8 mouse cellular contexts compared by ENCODE assay signal in the genomic region with DNA sequence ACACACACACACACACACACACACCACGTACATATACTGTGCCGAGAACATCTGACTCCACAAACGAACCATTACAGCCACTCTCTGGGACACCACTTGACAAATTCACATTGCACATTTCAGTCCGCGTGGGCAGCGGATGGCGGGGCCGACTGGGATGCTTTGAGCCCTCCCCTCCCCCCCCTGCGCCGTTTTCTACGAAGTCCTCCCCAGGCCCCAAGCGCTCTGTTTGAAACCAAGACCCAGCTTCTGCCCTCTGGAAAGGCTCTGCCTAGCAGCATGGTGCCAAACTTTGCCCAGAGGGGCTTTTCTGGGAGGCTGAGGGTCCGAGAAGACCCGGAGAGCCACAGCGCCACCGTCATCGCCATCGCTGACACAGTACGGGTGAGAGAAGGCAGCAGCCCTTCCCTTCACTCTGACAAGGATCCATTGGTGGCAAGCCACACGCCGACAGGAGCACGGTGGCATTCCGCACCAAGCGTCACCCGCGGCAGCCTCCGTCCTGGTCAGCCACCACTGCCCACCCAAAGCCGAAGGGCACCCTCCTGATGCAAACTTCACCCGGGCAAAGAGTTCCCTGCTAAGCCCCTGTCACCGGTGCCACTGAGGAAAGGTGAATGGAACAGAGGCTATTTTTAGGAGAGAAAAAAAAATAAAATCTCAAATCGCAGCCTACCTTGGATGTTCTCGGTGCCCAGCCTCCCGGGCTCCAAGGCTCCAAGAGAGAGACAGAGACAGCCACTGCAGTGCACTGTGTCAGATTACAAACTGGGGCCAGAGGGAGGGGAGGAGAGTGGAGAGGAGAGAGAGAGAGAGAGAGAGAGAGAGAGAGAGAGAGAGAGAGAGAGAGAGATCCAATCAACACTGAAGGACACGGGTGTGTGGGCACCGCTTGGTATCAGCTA. TPM values are rescaled to one million over a fixed set of nuclear protein-coding genes. Genes with fewer than 3 reads are reported as not detected.
DNase-seq lines count a peak whose midpoint lies in the region; ATAC-seq and TF ChIP-seq lines count a peak whose summit lies in the region.

No protein-coding gene starts in this region.

- 1% methylated on average over 35 of the region's 35 CpGs for WGBS in kidney, embryonic 15.5 days
- WGBS in embryonic facial prominence, embryonic 12.5 days: 1% methylated on average over 35 of the region's 35 CpGs
- under 1% methylated on average over 33 of the region's 35 CpGs for whole genome bisulfite sequencing in midbrain, postnatal 0 days

- H3K4me2 ChIP-seq in kidney, embryonic 15.5 days: peak overlapping the region; percentile 71
- H3K4me2 ChIP-seq in embryonic facial prominence, embryonic 12.5 days (replicated peaks): peak overlapping the region; percentile 78
- peak overlapping the region; percentile 78 for H3K4me2 ChIP-seq in midbrain, postnatal 0 days (ENCODE audit: low read depth, low read length, poor library complexity, severe bottlenecking)

- no peak for DNase-seq in kidney, adult 18-20 months
- DNase-seq in layer of hippocampus, adult 2 months (ENCODE audit: low spot score in 2 of 2): peak; percentile 47 to 55
- peak; percentile 46 for DNase-seq in midbrain, postnatal 0 days (ENCODE audit: low spot score)
- DNase-seq in adrenal gland, postnatal 10 days: no peak
- DNase-seq in gastrocnemius, postnatal 10 days: no peak
- no peak for DNase-seq in thymus, postnatal 0 days (ENCODE audit: low spot score)

- no peaks in the 10 kb centered on the region for H3K9me3 ChIP-seq in kidney, embryonic 15.5 days (replicated peaks)
- H3K9me3 ChIP-seq in embryonic facial prominence, embryonic 12.5 days: 0 out of 2 replicates have a peak, but pooled peaks cover 8% of the 10 kb centered on the region
- no peaks in the 10 kb centered on the region for H3K9me3 ChIP-seq in midbrain, postnatal 0 days (ENCODE audit: low read length)

- peak; percentile 65 for ATAC-seq in kidney, embryonic 15.5 days (replicated peaks; ENCODE audit: low FRiP score)
- 0 out of 2 replicates have a peak, but pooled peaks have one; percentile 22 for ATAC-seq in embryonic facial prominence, embryonic 12.5 days (ENCODE audit: insufficient number of reproducible peaks, insufficient read depth, low FRiP score, low TSS enrichment)
- ATAC-seq in midbrain, postnatal 0 days (ENCODE audit: low FRiP score): peak; percentile 68

- peaks cover 11% of the 10 kb centered on the region for H3K4me1 ChIP-seq in kidney, embryonic 15.5 days
- H3K4me1 ChIP-seq in embryonic facial prominence, embryonic 12.5 days: peaks cover 12% of the 10 kb centered on the region; the same call in 1 of the 2 replicates
- peaks cover 7% of the 10 kb centered on the region; the same call in 1 of the 2 replicates for H3K4me1 ChIP-seq in midbrain, postnatal 0 days (ENCODE audit: insufficient read depth, low read length)

- H3K4me3 ChIP-seq in kidney, embryonic 15.5 days (replicated peaks): peak overlapping the region; percentile 40
- peak overlapping the region; percentile 41 for H3K4me3 ChIP-seq in embryonic facial prominence, embryonic 12.5 days
- peak overlapping the region; percentile 76 for H3K4me3 ChIP-seq in layer of hippocampus, adult 2 months
- peak overlapping the region; percentile 64 for H3K4me3 ChIP-seq in midbrain, postnatal 0 days (ENCODE audit: low read depth, low read length)

- TF ChIP-seq CTCF in layer of hippocampus, adult 2 months (conservative IDR thresholded peaks at IDR 0.05): no peak
- 0 out of 2 replicates have a peak, but pooled peaks have one; percentile 13 for TF ChIP-seq CTCF in midbrain, postnatal 0 days (IDR thresholded peaks at IDR 0.05)

- no peak overlapping the region for H3K27ac ChIP-seq in kidney, embryonic 15.5 days
- H3K27ac ChIP-seq in embryonic facial prominence, embryonic 12.5 days: no peak overlapping the region
- peak overlapping the region; percentile 98 for H3K27ac ChIP-seq in layer of hippocampus, adult 2 months
- H3K27ac ChIP-seq in midbrain, postnatal 0 days (ENCODE audit: low read depth, low read length): peak overlapping the region; percentile 92

- no peaks in the 10 kb centered on the region for H3K36me3 ChIP-seq in kidney, embryonic 15.5 days
- H3K36me3 ChIP-seq in embryonic facial prominence, embryonic 12.5 days: no peaks in the 10 kb centered on the region
- H3K36me3 ChIP-seq in midbrain, postnatal 0 days (ENCODE audit: insufficient read depth, low read length): no peaks in the 10 kb centered on the region

- H3K9ac ChIP-seq in kidney, embryonic 15.5 days: no peak overlapping the region
- H3K9ac ChIP-seq in embryonic facial prominence, embryonic 12.5 days: peak overlapping the region; percentile 38; the same call in 1 of the 2 replicates
- H3K9ac ChIP-seq in midbrain, postnatal 0 days (replicated peaks; ENCODE audit: low read length, poor library complexity, severe bottlenecking): peak overlapping the region; percentile 90

- peaks cover 29% of the 10 kb centered on the region for H3K27me3 ChIP-seq in kidney, embryonic 15.5 days
- H3K27me3 ChIP-seq in embryonic facial prominence, embryonic 12.5 days: peaks cover 20% of the 10 kb centered on the region
- no peaks in the 10 kb centered on the region for H3K27me3 ChIP-seq in midbrain, postnatal 0 days (ENCODE audit: insufficient read depth, low read length)

RNA-seq across cellular contexts. Expression of gene Rimbp2, which starts 0.7 kb away (rescaled TPM):
- 0.05 and 0.36 TPM in 2 replicates for polyA plus RNA-seq in kidney, embryonic 15.5 days (2015; fragmentation: Nextera tagmentation; extraction: Ambion mirVana)
- polyA plus RNA-seq in embryonic facial prominence, embryonic 12.5 days (2016; fragmentation: Nextera tagmentation; extraction: Ambion mirVana): 0.19 and 0.57 TPM in 2 replicates
- 100 to 1,000 TPM; 126 to 139 TPM for total RNA-seq in layer of hippocampus, adult 2 months (2021)
- total RNA-seq in midbrain, postnatal 0 days (2014; rRNA removed): 22.7 and 29.1 TPM in 2 replicates
- 5.2 and 6.1 TPM in 2 replicates for polyA plus RNA-seq in midbrain, postnatal 0 days (2015; fragmentation: Nextera tagmentation; extraction: Ambion mirVana)
- total RNA-seq in adrenal gland, postnatal 10 days (2021): 1 to 10 TPM; 5.2 to 8.0 TPM
- total RNA-seq in gastrocnemius, postnatal 10 days (2021): under 1 TPM; 0.07 to 0.25 TPM
- polyA plus RNA-seq in thymus, postnatal 0 days (2015; fragmentation: Nextera tagmentation; extraction: Ambion mirVana): 0.04 TPM in 1 of 2 replicates, not detected in the other

RNA-seq across cellular contexts. Expression of gene Stx2, which starts 55.8 kb away (rescaled TPM):
- 35.0 and 36.6 TPM in 2 replicates for polyA plus RNA-seq in kidney, embryonic 15.5 days (2015; fragmentation: Nextera tagmentation; extraction: Ambion mirVana)
- 36.2 and 40.7 TPM in 2 replicates for polyA plus RNA-seq in embryonic facial prominence, embryonic 12.5 days (2016; fragmentation: Nextera tagmentation; extraction: Ambion mirVana)
- 10 to 100 TPM; 30.9 to 31.8 TPM for total RNA-seq in layer of hippocampus, adult 2 months (2021)
- total RNA-seq in midbrain, postnatal 0 days (2014; rRNA removed): 15.5 and 15.9 TPM in 2 replicates
- polyA plus RNA-seq in midbrain, postnatal 0 days (2015; fragmentation: Nextera tagmentation; extraction: Ambion mirVana): 11.9 and 12.0 TPM in 2 replicates
- 10 to 100 TPM; 30.3 to 36.5 TPM for total RNA-seq in adrenal gland, postnatal 10 days (2021)
- total RNA-seq in gastrocnemius, postnatal 10 days (2021): 10 to 100 TPM; 11.5 to 15.3 TPM
- 12.6 and 13.7 TPM in 2 replicates for polyA plus RNA-seq in thymus, postnatal 0 days (2015; fragmentation: Nextera tagmentation; extraction: Ambion mirVana)

Comparison
In these comparisons a context has a peak if more than half of its experiments do, and no peak if none do; other contexts are left out.
1. H3K27ac ChIP-seq: peak in layer of hippocampus, adult 2 months (single experiment) and midbrain, postnatal 0 days (single experiment); none in kidney, embryonic 15.5 days (single experiment) and embryonic facial prominence, embryonic 12.5 days (single experiment).
2. DNase-seq: peak in layer of hippocampus, adult 2 months (2 of 2) and midbrain, postnatal 0 days (single experiment); none in kidney, adult 18-20 months (single experiment), adrenal gland, postnatal 10 days (single experiment), gastrocnemius, postnatal 10 days (single experiment) and thymus, postnatal 0 days (single experiment).
3. RNA of gene Rimbp2, which starts 0.7 kb away (total RNA-seq): 126 to 139 TPM in layer of hippocampus, adult 2 months, 22.7 to 29.1 TPM in midbrain, postnatal 0 days and 5.2 to 8.0 TPM in adrenal gland, postnatal 10 days; 0.07 to 0.25 TPM in gastrocnemius, postnatal 10 days; every median in the first group is over 4 times any median in the second.
4. Peak in every context shown above with its lines, with median percentiles within 50 percentile points of each other: ATAC-seq, H3K4me2 ChIP-seq and H3K4me3 ChIP-seq.